ENCODE assay signal across 9 mouse cellular contexts in the genomic region with DNA sequence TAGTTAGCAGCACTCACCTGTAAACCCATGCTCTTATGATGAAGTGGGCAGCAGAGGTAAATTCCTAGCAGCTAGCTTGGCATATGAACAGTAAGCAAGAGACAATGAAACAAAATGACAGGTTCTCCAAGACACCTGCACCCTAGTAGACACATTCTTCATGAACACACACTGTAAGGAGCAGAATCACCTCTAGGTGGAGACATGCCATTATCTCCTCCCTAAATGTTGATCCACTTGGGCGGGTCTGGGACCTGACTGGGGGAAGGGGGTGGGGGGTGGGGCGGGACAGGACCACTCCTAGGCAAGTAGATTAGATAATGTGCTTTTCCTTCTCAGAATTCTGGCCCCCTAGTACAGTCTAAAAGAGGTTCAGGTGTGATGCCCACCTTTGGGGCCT. TPM values are rescaled to one million over a fixed set of nuclear protein-coding genes. Genes with fewer than 3 reads are reported as not detected.
A peak's percentile ranks its signal among the peaks of the same experiment; 100 is the strongest.
DNase-seq lines count a peak whose midpoint lies in the region; ATAC-seq and TF ChIP-seq lines count a peak whose summit lies in the region.
"Had no signal": no experiment of that assay in that cellular context is flagged by ENCODE, and none has a peak within 500 bp of the region (broad histone marks: within the 10 kb centered on the region; RNA-seq: fewer than 3 reads in every experiment).

No protein-coding gene starts in this region.

- dilution Hi-C loops in CH12.LX (cut with MboI; ENCODE audit: extremely low pct_ligation_motif_present, extremely low pct_unique_long_range_greater_than_20kb, low sequenced_read_pairs), result no loop called here

- intact Hi-C loops in heart, adult 2 months (cut with DNase I), result loop anchor here (5.0 kb wide), 1 partner anchor 42 kb away; no protein-coding TSS in a partner anchor
- intact Hi-C loops in heart, postnatal 25 days (cut with DNase I), result loop anchor here (2.0 kb wide), 1 partner anchor 101 kb away; no protein-coding TSS in a partner anchor

- H3K4me1 ChIP-seq in heart, adult 2 months (ENCODE audit: control insufficient read depth, insufficient read depth, low read length), result no peaks in the 10 kb centered on the region
- H3K4me1 ChIP-seq in CH12.LX (ENCODE audit: control insufficient read depth in 1 of 2, insufficient read depth in 2 of 2), result peaks cover 0 to 11% of the 10 kb centered on the region in 2 experiments; a peak in 2 of 4 replicates
- 0 out of 2 replicates have a peak, but pooled peaks cover 3% of the 10 kb centered on the region for H3K4me1 ChIP-seq in liver, embryonic 11.5 days (replicated peaks; ENCODE audit: control insufficient read depth, insufficient read depth, low read length)
- H3K4me1 ChIP-seq in stomach, postnatal 0 days (replicated peaks; ENCODE audit: control insufficient read depth, insufficient read depth), result no peaks in the 10 kb centered on the region

- H3K36me3 ChIP-seq in heart, adult 2 months (ENCODE audit: control insufficient read depth, insufficient read depth, low read length), result no peaks in the 10 kb centered on the region
- no peaks in the 10 kb centered on the region for H3K36me3 ChIP-seq in CH12.LX (replicated peaks in 1 of 2; ENCODE audit: control insufficient read depth in 1 of 2, insufficient read depth in 1 of 2, low read length in 1 of 2)
- no peaks in the 10 kb centered on the region for H3K36me3 ChIP-seq in liver, embryonic 11.5 days (ENCODE audit: control insufficient read depth, insufficient read depth, low read length)
- no peaks in the 10 kb centered on the region for H3K36me3 ChIP-seq in stomach, postnatal 0 days (ENCODE audit: control insufficient read depth, insufficient read depth, low read length)

- in situ Hi-C loops in CH12.LX (cut with MboI; ENCODE audit: low pct_ligation_motif_present, low pct_unique_long_range_greater_than_20kb, low sequenced_read_pairs), result loop anchor here (5.0 kb wide), 1 partner anchor 37 kb away; no protein-coding TSS in a partner anchor

- H3K9me3 ChIP-seq in CH12.LX (replicated peaks; ENCODE audit: low read length), result peaks cover 3% of the 10 kb centered on the region
- H3K9me3 ChIP-seq in liver, embryonic 11.5 days (ENCODE audit: control insufficient read depth, low read length), result no peaks in the 10 kb centered on the region
- no peaks in the 10 kb centered on the region for H3K9me3 ChIP-seq in stomach, postnatal 0 days (ENCODE audit: control insufficient read depth, low read length)

- H3K4me2 ChIP-seq in CH12.LX (ENCODE audit: insufficient read depth, low read depth, poor library complexity, severe bottlenecking), result no peak overlapping the region
- H3K4me2 ChIP-seq in liver, embryonic 11.5 days, result peak overlapping the region; percentile 16; the same call in 1 of the 2 replicates
- H3K4me2 ChIP-seq in stomach, postnatal 0 days (replicated peaks; ENCODE audit: low read depth), result no peak overlapping the region

- no peak for TF ChIP-seq EP300 in heart, adult 2 months (IDR thresholded peaks at IDR 0.05; ENCODE audit: insufficient read depth, low read depth, low read length)
- no peak for TF ChIP-seq EP300 in CH12.LX (IDR thresholded peaks at IDR 0.05; ENCODE audit: low read length)
- no peak for TF ChIP-seq EP300 in stomach, postnatal 0 days (optimal IDR thresholded peaks at IDR 0.05)

- no peak for TF ChIP-seq POLR2A in heart, adult 2 months (IDR thresholded peaks at IDR 0.05; ENCODE audit: insufficient read depth, low read depth, low read length)
- TF ChIP-seq POLR2A in CH12.LX (IDR thresholded peaks at IDR 0.05; ENCODE audit: low read depth, low read length), result no peak

- peak; percentile 64 for TF ChIP-seq CTCF in heart, adult 2 months (IDR thresholded peaks at IDR 0.05)
- peak; percentile 26 to 69; a peak in 3 of 4 replicates for TF ChIP-seq CTCF in CH12.LX (conservative IDR thresholded peaks at IDR 0.05 in 1 of 2, IDR thresholded peaks at IDR 0.05 in 1 of 2; ENCODE audit: low read depth in 2 of 2, low read length in 2 of 2)
- TF ChIP-seq CTCF in stomach, postnatal 0 days (IDR thresholded peaks at IDR 0.05; ENCODE audit: low read depth), result peak; percentile 69

- peak; percentile 49 for TF ChIP-seq RAD21 in CH12.LX (IDR thresholded peaks at IDR 0.05; ENCODE audit: low read depth, low read length)

- WGBS in heart, adult 2 months, result 6% methylated on average over 2 of the region's 2 CpGs
- WGBS in liver, embryonic 11.5 days, result 18% methylated on average over 2 of the region's 2 CpGs
- 0% methylated on average over 2 of the region's 2 CpGs for WGBS in stomach, postnatal 0 days

- H3K79me2 ChIP-seq in heart, adult 2 months (replicated peaks; ENCODE audit: control insufficient read depth, insufficient read depth, low read length), result no peaks in the 10 kb centered on the region
- H3K79me2 ChIP-seq in CH12.LX (replicated peaks; ENCODE audit: control insufficient read depth, extremely low read depth, insufficient read depth, poor library complexity, severe bottlenecking), result no peaks in the 10 kb centered on the region

- peak; percentile 77; the same call in 1 of the 2 replicates for ATAC-seq in common myeloid progenitor, adult 5-6 weeks (replicated peaks; ENCODE audit: low read depth, poor library complexity, severe bottlenecking)
- ATAC-seq in liver, embryonic 11.5 days (replicated peaks; ENCODE audit: low FRiP score), result peak; percentile 86
- peak; percentile 61; the same call in 1 of the 2 replicates for ATAC-seq in stomach, postnatal 0 days (ENCODE audit: low FRiP score, low TSS enrichment)

- no peak overlapping the region for H3K27ac ChIP-seq in heart, adult 2 months
- H3K27ac ChIP-seq in CH12.LX (ENCODE audit: insufficient read depth, low read depth), result no peak overlapping the region
- H3K27ac ChIP-seq in liver, embryonic 11.5 days (ENCODE audit: low read depth, low read length), result no peak overlapping the region
- H3K27ac ChIP-seq in stomach, postnatal 0 days (replicated peaks), result no peak overlapping the region

- DNase-seq in heart, adult 2 months, result no peak
- DNase-seq in heart, postnatal 25 days (ENCODE audit: low spot score), result no peak
- DNase-seq in CH12.LX (ENCODE audit: extremely low read depth), result peak; percentile 54
- DNase-seq in liver, embryonic 11.5 days (ENCODE audit: low spot score), result no peak
- DNase-seq in stomach, postnatal 0 days (ENCODE audit: low spot score), result no peak
- DNase-seq in ovary, postnatal 36 days (ENCODE audit: low spot score), result no peak
- DNase-seq in adrenal gland, postnatal 10 days, result no peak

- H3K27me3 ChIP-seq in heart, adult 2 months (ENCODE audit: control insufficient read depth, insufficient read depth, low read length), result no peaks in the 10 kb centered on the region
- peaks cover 8% of the 10 kb centered on the region for H3K27me3 ChIP-seq in CH12.LX (replicated peaks)
- no peaks in the 10 kb centered on the region for H3K27me3 ChIP-seq in liver, embryonic 11.5 days (replicated peaks; ENCODE audit: control insufficient read depth, insufficient read depth, low read length)
- no peaks in the 10 kb centered on the region for H3K27me3 ChIP-seq in stomach, postnatal 0 days (ENCODE audit: control insufficient read depth, insufficient read depth, low read length)

- no peak overlapping the region for H3K9ac ChIP-seq in heart, adult 2 months (ENCODE audit: low read depth, low read length)
- H3K9ac ChIP-seq in CH12.LX (ENCODE audit: insufficient read depth, low read depth), result no peak overlapping the region
- H3K9ac ChIP-seq in liver, embryonic 11.5 days (ENCODE audit: low read depth, low read length), result no peak overlapping the region
- no peak overlapping the region for H3K9ac ChIP-seq in stomach, postnatal 0 days (ENCODE audit: low read length)

- H3K4me3 ChIP-seq in heart, adult 2 months, result no peak overlapping the region
- no peak overlapping the region for H3K4me3 ChIP-seq in CH12.LX (replicated peaks in 1 of 3; ENCODE audit: low read depth in 2 of 3, low read length in 2 of 3, poor library complexity in 1 of 3)
- H3K4me3 ChIP-seq in liver, embryonic 11.5 days (ENCODE audit: low read depth, low read length), result no peak overlapping the region
- H3K4me3 ChIP-seq in stomach, postnatal 0 days (ENCODE audit: low read depth, low read length), result no peak overlapping the region

RNA-seq across cellular contexts. Expression of a gene that starts 13.8 kb away (rescaled TPM):
- 10 to 100 TPM; 20.8 to 21.1 TPM for total RNA-seq in heart, adult 2 months (2021)
- polyA plus RNA-seq in heart, adult 2 months (2012; rRNA removed), result 22.5 and 29.6 TPM in 2 replicates
- 10 to 100 TPM; 20.7 to 22.3 TPM for total RNA-seq in heart, postnatal 25 days (2021)
- total RNA-seq in CH12.LX (2012; rRNA removed) (243 and 244 TPM in 2 replicates), CH12.LX (2014; rRNA removed) (490 and 572 TPM in 2 replicates)
- 177 and 200 TPM in 2 replicates for polyA plus RNA-seq in CH12.LX (2012; ENCODE audit: insufficient read length, low read depth)
- 102 and 103 TPM in 2 replicates for total RNA-seq in common myeloid progenitor, adult 5-6 weeks (2017)
- 284 and 300 TPM in 2 replicates for polyA plus RNA-seq in liver, embryonic 11.5 days (2014; fragmentation: Nextera tagmentation; extraction: Ambion mirVana)
- polyA plus RNA-seq in stomach, postnatal 0 days (2015; fragmentation: Nextera tagmentation; extraction: Ambion mirVana), result 372 and 379 TPM in 2 replicates
- total RNA-seq in adrenal gland, postnatal 10 days (2021), result 10 to 100 TPM; 56.9 to 70.2 TPM

RNA-seq across cellular contexts. Expression of a gene that starts 14.6 kb away (rescaled TPM):
- total RNA-seq in heart, adult 2 months (2021), result not detected
- polyA plus RNA-seq in heart, adult 2 months (2012; rRNA removed), result not detected in 2 replicates
- total RNA-seq in heart, postnatal 25 days (2021), result not detected
- 0.13 TPM in 1 of 2 replicates, not detected in the other for total RNA-seq in CH12.LX (2012; rRNA removed)
- total RNA-seq in CH12.LX (2014; rRNA removed), result not detected in 2 replicates
- not detected in 2 replicates for polyA plus RNA-seq in CH12.LX (2012; ENCODE audit: insufficient read length, low read depth)
- total RNA-seq in common myeloid progenitor, adult 5-6 weeks (2017), result not detected in 2 replicates
- 0.14 TPM in 1 of 2 replicates, not detected in the other for polyA plus RNA-seq in liver, embryonic 11.5 days (2014; fragmentation: Nextera tagmentation; extraction: Ambion mirVana)
- polyA plus RNA-seq in stomach, postnatal 0 days (2015; fragmentation: Nextera tagmentation; extraction: Ambion mirVana), result 0.17 TPM in 1 of 2 replicates, not detected in the other
- total RNA-seq in adrenal gland, postnatal 10 days (2021), result not detected
- polyA plus RNA-seq: neural tube, embryonic 14.5 days had no signal

RNA-seq across cellular contexts. Expression of a gene that starts 20.4 kb away (rescaled TPM):
- total RNA-seq in heart, adult 2 months (2021), result not detected
- 0.06 TPM in 1 of 2 replicates, not detected in the other for polyA plus RNA-seq in heart, adult 2 months (2012; rRNA removed)
- not detected for total RNA-seq in heart, postnatal 25 days (2021)
- total RNA-seq in CH12.LX (2012; rRNA removed) (not detected in 2 replicates), CH12.LX (2014; rRNA removed) (not detected in 2 replicates)
- not detected in 2 replicates for polyA plus RNA-seq in CH12.LX (2012; ENCODE audit: insufficient read length, low read depth)
- 44.1 and 92.6 TPM in 2 replicates for total RNA-seq in common myeloid progenitor, adult 5-6 weeks (2017)
- 117 and 144 TPM in 2 replicates for polyA plus RNA-seq in liver, embryonic 11.5 days (2014; fragmentation: Nextera tagmentation; extraction: Ambion mirVana)
- 6.6 and 6.8 TPM in 2 replicates for polyA plus RNA-seq in stomach, postnatal 0 days (2015; fragmentation: Nextera tagmentation; extraction: Ambion mirVana)
- 10 to 100 TPM; 15.2 to 41.1 TPM for total RNA-seq in adrenal gland, postnatal 10 days (2021)

RNA-seq across cellular contexts. Expression of a gene that starts 22.4 kb away (rescaled TPM):
- 10 to 100 TPM; 26.4 to 30.9 TPM for total RNA-seq in heart, adult 2 months (2021)
- 38.8 and 50.4 TPM in 2 replicates for polyA plus RNA-seq in heart, adult 2 months (2012; rRNA removed)
- total RNA-seq in heart, postnatal 25 days (2021), result 10 to 100 TPM; 20.0 to 22.5 TPM
- total RNA-seq in CH12.LX (2012; rRNA removed), result 25.1 and 30.1 TPM in 2 replicates
- total RNA-seq in CH12.LX (2014; rRNA removed), result 17.7 and 19.7 TPM in 2 replicates
- polyA plus RNA-seq in CH12.LX (2012; ENCODE audit: insufficient read length, low read depth), result 16.7 and 19.4 TPM in 2 replicates
- 15.8 and 18.3 TPM in 2 replicates for total RNA-seq in common myeloid progenitor, adult 5-6 weeks (2017)
- polyA plus RNA-seq in liver, embryonic 11.5 days (2014; fragmentation: Nextera tagmentation; extraction: Ambion mirVana), result 11.3 and 11.7 TPM in 2 replicates
- polyA plus RNA-seq in stomach, postnatal 0 days (2015; fragmentation: Nextera tagmentation; extraction: Ambion mirVana), result 19.4 and 22.0 TPM in 2 replicates
- total RNA-seq in adrenal gland, postnatal 10 days (2021), result 10 to 100 TPM; 19.2 to 23.2 TPM

RNA-seq across cellular contexts. Expression of a gene that starts 44.5 kb away (rescaled TPM):
- under 1 TPM in 1 of 2 experiments, not detected in 1; 0.25 TPM for total RNA-seq in heart, adult 2 months (2021)
- polyA plus RNA-seq in heart, adult 2 months (2012; rRNA removed), result 0.26 and 0.29 TPM in 2 replicates
- under 1 TPM; 0.16 to 0.61 TPM for total RNA-seq in heart, postnatal 25 days (2021)
- total RNA-seq in CH12.LX (2012; rRNA removed) (1.8 and 2.0 TPM in 2 replicates), CH12.LX (2014; rRNA removed) (1.7 and 1.8 TPM in 2 replicates)
- 3.1 and 3.2 TPM in 2 replicates for polyA plus RNA-seq in CH12.LX (2012; ENCODE audit: insufficient read length, low read depth)
- total RNA-seq in common myeloid progenitor, adult 5-6 weeks (2017), result 0.37 and 0.53 TPM in 2 replicates
- 1.2 and 1.6 TPM in 2 replicates for polyA plus RNA-seq in liver, embryonic 11.5 days (2014; fragmentation: Nextera tagmentation; extraction: Ambion mirVana)
- 0.45 and 0.71 TPM in 2 replicates for polyA plus RNA-seq in stomach, postnatal 0 days (2015; fragmentation: Nextera tagmentation; extraction: Ambion mirVana)
- 1 to 10 TPM; 2.2 to 5.7 TPM for total RNA-seq in adrenal gland, postnatal 10 days (2021)

Comparison
In these comparisons a context has a peak if more than half of its experiments do, and no peak if none do; other contexts are left out.
1. RNA of a gene that starts 20.4 kb away (total RNA-seq): 44.1 to 92.6 TPM in common myeloid progenitor, adult 5-6 weeks and 15.2 to 41.1 TPM in adrenal gland, postnatal 10 days; not detected in heart, adult 2 months, not detected in heart, postnatal 25 days and not detected in CH12.LX; every median in the first group is over 10 times any median in the second.
2. Peak in every context shown above with its lines, with median percentiles within 50 percentile points of each other: CTCF ChIP-seq and ATAC-seq.